Mouse (Mus musculus) forebrain, embryonic 11.5 days (tissue): ENCODE measurements around the gene Zfp27. TPM values are rescaled to one million over a fixed set of nuclear protein-coding genes. Genes with fewer than 3 reads are reported as not detected.

Experiments
- ATAC-seq: fragments of 200-750 bp; cut with Nextera tagmentation; replicated peaks from 2 replicates; pipeline ENCODE4 v1.8.0; 2017; ENCODE audit warnings: moderate TSS enrichment; ENCODE audit not compliant: low FRiP score
- DNase-seq: peaks from one replicate; pipeline ENCODE4 v3.0.0-alpha.2; 2017; ENCODE audit warnings: low spot score
- H3K27ac ChIP-seq: fragments of 300-500 bp; sonication (generic); 2 replicates; pipeline ENCODE4 v1.5.1; 2014; ENCODE audit warnings: low read depth, low read length
- H3K27me3 ChIP-seq: fragments of 300-500 bp; sonication (generic); 2 replicates; pipeline ENCODE4 v1.6.1; 2014; ENCODE audit warnings: mild to moderate bottlenecking, low read length, mixed read lengths; ENCODE audit not compliant: control insufficient read depth, insufficient read depth
- H3K36me3 ChIP-seq: fragments of 300-500 bp; sonication (generic); 2 replicates; pipeline ENCODE4 v1.6.1; 2014; ENCODE audit warnings: mild to moderate bottlenecking, low read length, moderate library complexity, mixed read lengths; ENCODE audit not compliant: control insufficient read depth, insufficient read depth
- H3K4me1 ChIP-seq: fragments of 300-500 bp; sonication (generic); replicated peaks from 2 replicates; pipeline ENCODE4 v1.6.1; 2014; ENCODE audit warnings: low read length, mixed read lengths; ENCODE audit not compliant: control insufficient read depth, insufficient read depth
- H3K4me2 ChIP-seq: fragments of 300-500 bp; sonication (generic); 2 replicates; pipeline ENCODE4 v1.6.1; 2014; ENCODE audit warnings: low read depth, mild to moderate bottlenecking, low read length, moderate library complexity, mixed read lengths; ENCODE audit not compliant: severe bottlenecking
- H3K4me3 ChIP-seq: fragments of 300-500 bp; sonication (generic); 2 replicates; pipeline ENCODE4 v1.5.1; 2014; ENCODE audit warnings: low read depth, low read length
- H3K9ac ChIP-seq: fragments of 300-500 bp; sonication (generic); 2 replicates; pipeline ENCODE4 v1.6.1; 2014; ENCODE audit warnings: low read length
- H3K9me3 ChIP-seq: fragments of 300-500 bp; sonication (generic); 2 replicates; pipeline ENCODE4 v1.6.1; 2016; ENCODE audit warnings: low read length, mixed read lengths; ENCODE audit not compliant: control insufficient read depth
- WGBS: fragments of 180-500 bp; shearing (Covaris S2); extraction: QIAGEN DNeasy Blood & Tissue Kit; methylation state at CpG from one replicate; pipeline ENCODE4 v1.1.7; 2014; 5-methylcytosine and 5-hydroxymethylcytosine counted together
- polyA plus RNA-seq: library from polyadenylated mRNA; unstranded; fragments of >200 nt; fragmentation: Nextera tagmentation; extraction: Ambion mirVana; gene quantifications from 2 replicates; pipeline ENCODE4 v1.2.1, GENCODE M21; 2014

Gene Zfp27
- polyA plus RNA-seq: 12.4 and 13.7 TPM in 2 replicates

- Histone ChIP-seq H3K4me3 (peak within 1 kb of the TSS; percentile 40), H3K4me2 (peak within 1 kb of the TSS; percentile 78), H3K36me3 (no peaks in the 10 kb centered on the region; the same call in 1 of the 2 replicates), H3K9ac (peak within 1 kb of the TSS; percentile 80), H3K9me3 (no peaks in the 10 kb centered on the region), H3K27me3 (no peaks in the 10 kb centered on the region), H3K4me1 (0 out of 2 replicates have a peak, but pooled peaks cover 4% of the 10 kb centered on the region), H3K27ac (peak within 1 kb of the TSS; percentile 98)
- DNase-seq (peak; percentile 91), ATAC-seq (peak; percentile 79)
- under 1% methylated on average over 22 of the region's 22 CpGs for WGBS
Observed at GRCm38 (mm10) chr7:29905966-29906681, at the start of gene Zfp27. Gene Zfp27, minus strand, starts transcription at chr7:29906572.

- peak overlapping the region; percentile 70; the same call in 1 of the 2 replicates for H3K4me2 ChIP-seq
- H3K4me3 ChIP-seq: no peak overlapping the region
- H3K27ac ChIP-seq: no peak overlapping the region
- WGBS: 19% methylated on average over 4 of the region's 4 CpGs
- H3K9ac ChIP-seq: no peak overlapping the region
- no peak for ATAC-seq
- no peaks in the 10 kb centered on the region for H3K36me3 ChIP-seq
- H3K27me3 ChIP-seq: no peaks in the 10 kb centered on the region
- DNase-seq: peak; percentile 74
- no peaks in the 10 kb centered on the region for H3K9me3 ChIP-seq
- 0 out of 2 replicates have a peak, but pooled peaks cover 2% of the 10 kb centered on the region for H3K4me1 ChIP-seq
Observed at GRCm38 (mm10) chr7:29954731-29955130, 48.4 kb upstream of the Zfp27 start.

GRCm38 (mm10) chr7:29953513-29954401, 47.4 kb upstream of the Zfp27 start, which contains the start of gene Zfp74:
Gene Zfp74, minus strand, starts transcription at chr7:29954089.
- 2% methylated on average over 52 of the region's 52 CpGs for WGBS
- peak; percentile 94 for ATAC-seq
- H3K4me2 ChIP-seq: peak within 1 kb of the TSS; percentile 70
- no peaks in the 10 kb centered on the region for H3K9me3 ChIP-seq
- no peaks in the 10 kb centered on the region for H3K27me3 ChIP-seq
- H3K4me1 ChIP-seq: 0 out of 2 replicates have a peak, but pooled peaks cover 2% of the 10 kb centered on the region
- H3K4me3 ChIP-seq: peak within 1 kb of the TSS; percentile 69
- H3K36me3 ChIP-seq: no peaks in the 10 kb centered on the region
- H3K27ac ChIP-seq: peak within 1 kb of the TSS; percentile 91
- peak; percentile 90 for DNase-seq
- H3K9ac ChIP-seq: peak within 1 kb of the TSS; percentile 94

- Histone ChIP-seq H3K4me1 (0 out of 2 replicates have a peak, but pooled peaks cover 2% of the 10 kb centered on the region), H3K4me3 (peak overlapping the region; percentile 69), H3K27ac (peak overlapping the region; percentile 91), H3K9me3 (no peaks in the 10 kb centered on the region), H3K4me2 (peak overlapping the region; percentile 70), H3K27me3 (no peaks in the 10 kb centered on the region), H3K9ac (peak overlapping the region; percentile 94), H3K36me3 (no peaks in the 10 kb centered on the region)
- 52% methylated on average over 10 of the region's 10 CpGs for WGBS
- DNase-seq (no peak), ATAC-seq (no peak)
Observed at GRCm38 (mm10) chr7:29953086-29953485, 46.7 kb upstream of the Zfp27 start.

- no peak overlapping the region for H3K4me2 ChIP-seq
- H3K27ac ChIP-seq: no peak overlapping the region
- no peaks in the 10 kb centered on the region for H3K27me3 ChIP-seq
- no peaks in the 10 kb centered on the region for H3K4me1 ChIP-seq
- H3K36me3 ChIP-seq: no peaks in the 10 kb centered on the region
- ATAC-seq (no peak), DNase-seq (no peak)
- WGBS: 91% methylated on average over 2 of the region's 2 CpGs
- no peak overlapping the region for H3K9ac ChIP-seq
- H3K4me3 ChIP-seq: no peak overlapping the region
- no peaks in the 10 kb centered on the region for H3K9me3 ChIP-seq
Observed at GRCm38 (mm10) chr7:29944201-29944600, 37.8 kb upstream of the Zfp27 start.

GRCm38 (mm10) chr7:29943720-29944119, 37.3 kb upstream of the Zfp27 start:
- Histone ChIP-seq H3K4me1 (no peaks in the 10 kb centered on the region), H3K36me3 (no peaks in the 10 kb centered on the region), H3K9me3 (no peaks in the 10 kb centered on the region), H3K4me3 (no peak overlapping the region), H3K27me3 (no peaks in the 10 kb centered on the region), H3K4me2 (no peak overlapping the region), H3K27ac (no peak overlapping the region), H3K9ac (no peak overlapping the region)
- WGBS: 73% methylated on average over 2 of the region's 2 CpGs
- ATAC-seq: no peak
- no peak for DNase-seq

GRCm38 (mm10) chr7:29942740-29943139, 36.4 kb upstream of the Zfp27 start:
- Histone ChIP-seq H3K4me1 (no peaks in the 10 kb centered on the region), H3K27ac (no peak overlapping the region), H3K9ac (no peak overlapping the region), H3K4me3 (no peak overlapping the region), H3K9me3 (no peaks in the 10 kb centered on the region), H3K4me2 (no peak overlapping the region), H3K27me3 (no peaks in the 10 kb centered on the region), H3K36me3 (no peaks in the 10 kb centered on the region)
- WGBS: 43% methylated on average over 2 of the region's 2 CpGs
- DNase-seq (no peak), ATAC-seq (no peak)

GRCm38 (mm10) chr7:29941027-29941426, 34.7 kb upstream of the Zfp27 start:
- DNase-seq: no peak
- H3K4me1 ChIP-seq: no peaks in the 10 kb centered on the region
- H3K27me3 ChIP-seq: no peaks in the 10 kb centered on the region
- ATAC-seq: no peak
- H3K27ac ChIP-seq: no peak overlapping the region
- no peaks in the 10 kb centered on the region for H3K36me3 ChIP-seq
- WGBS: 97% methylated on average over 11 of the region's 11 CpGs
- H3K9me3 ChIP-seq: no peaks in the 10 kb centered on the region
- no peak overlapping the region for H3K4me3 ChIP-seq
- no peak overlapping the region for H3K4me2 ChIP-seq
- no peak overlapping the region for H3K9ac ChIP-seq
